Mouse (Mus musculus): ENCODE data around the gene Dzip1l. TPM values are rescaled to one million over a fixed set of nuclear protein-coding genes. Genes with fewer than 3 reads are reported as not detected.
A peak's percentile ranks its signal among the peaks of the same experiment; 100 is the strongest.
"Not testable (repeated sequence)": the region's sequence is repeated elsewhere in the genome, so short reads cannot be mapped to it uniquely, and the experiment has no call there.

Dzip1l gene
- polyA plus RNA-seq (2017; shearing (Covaris generic)), result not detected

DNA sequence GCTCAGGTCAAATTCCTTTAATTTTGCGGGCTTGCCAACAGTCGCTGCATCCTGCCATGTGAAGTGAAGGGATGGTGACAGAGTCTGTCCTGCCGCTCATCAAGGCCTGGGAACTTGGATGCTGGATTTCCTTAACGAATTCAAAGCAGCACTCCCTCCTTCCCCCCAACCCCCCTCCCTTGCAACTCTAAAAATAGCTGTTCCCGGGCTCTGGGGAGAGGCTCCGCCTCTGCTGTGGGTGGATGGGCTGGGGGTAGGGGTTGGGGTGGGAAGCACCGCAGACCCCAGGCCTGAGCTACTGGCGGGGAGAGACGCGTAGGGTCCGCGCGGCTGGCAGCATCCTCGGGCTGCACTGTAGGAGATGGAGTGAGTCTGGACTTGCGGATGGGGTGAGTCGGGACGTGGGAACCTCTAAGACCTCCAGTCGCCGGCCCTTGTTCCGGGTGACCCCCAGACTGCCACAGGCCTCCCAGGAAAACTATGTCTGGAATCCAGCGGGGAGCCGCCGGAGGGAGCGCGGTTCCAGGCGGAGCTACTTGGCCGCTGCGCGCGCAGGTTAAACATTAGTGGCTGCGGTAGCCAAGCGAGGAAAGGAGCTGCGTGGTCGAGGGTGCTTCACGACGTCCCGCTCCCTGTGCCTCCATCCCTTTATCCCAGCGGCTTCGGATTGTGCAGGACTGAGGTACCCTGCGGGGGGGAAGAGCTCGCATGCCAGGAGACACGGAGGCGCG is at the start of gene Dzip1l:
Gene Dzip1l, plus strand, starts transcription at position 216 of the 731 bp plus-strand sequence.
- no peak for ATAC-seq

DNA sequence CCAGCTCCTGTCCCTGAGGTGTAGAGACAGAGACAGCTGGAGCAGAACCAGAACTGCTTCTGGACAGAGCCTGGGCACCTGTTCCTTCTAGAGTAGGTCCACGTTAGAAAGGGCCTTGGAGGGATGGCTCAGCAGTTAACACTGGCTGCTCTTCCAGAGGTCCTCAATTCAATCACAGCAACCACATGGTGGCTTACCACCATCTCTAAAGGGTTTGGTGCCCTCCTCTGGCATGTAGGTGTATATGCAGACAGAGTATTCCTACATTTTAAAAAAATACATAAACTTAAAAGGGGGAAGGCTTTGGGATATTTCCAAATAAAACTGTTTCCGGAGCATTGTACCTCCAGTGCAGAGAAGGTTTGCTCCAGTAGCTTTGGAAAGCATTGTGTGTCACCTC is 48.6 kb upstream of the Dzip1l start:
- ATAC-seq, result peak; percentile 58

DNA sequence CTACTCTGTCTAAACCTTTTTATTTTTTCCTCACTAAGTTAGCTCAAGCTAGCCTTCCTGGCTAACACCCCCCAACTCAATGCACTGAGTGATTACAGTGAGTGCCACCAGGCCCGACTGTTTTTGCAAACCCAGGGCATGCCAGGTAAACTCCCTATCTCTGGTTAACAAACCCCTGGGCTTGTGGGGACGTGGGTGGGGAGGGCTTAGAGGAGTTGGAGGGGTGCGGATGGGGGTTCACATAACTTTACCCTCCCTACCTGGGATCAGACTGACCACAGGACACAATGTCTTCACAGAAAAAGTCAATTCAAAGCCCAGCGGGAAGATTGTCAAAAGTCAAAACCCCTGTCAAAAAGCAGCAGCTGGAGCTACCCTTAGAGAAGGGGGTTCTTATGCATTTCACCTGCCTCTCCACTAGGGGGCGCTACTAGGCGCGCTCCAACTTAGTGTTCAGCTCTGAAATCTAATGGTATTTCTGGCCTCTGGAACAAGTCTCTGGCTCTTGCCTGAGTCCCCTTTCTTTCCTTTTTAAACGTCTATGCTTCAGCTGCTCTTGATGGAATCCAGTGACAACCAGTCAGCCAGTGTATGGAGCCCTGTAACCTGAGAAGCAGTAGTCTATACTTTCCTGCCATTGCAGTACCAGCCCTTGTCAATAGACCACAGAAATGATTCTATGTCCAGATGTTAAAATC is 41.6 kb upstream of the Dzip1l start:
- ATAC-seq, result peak; percentile 48

DNA sequence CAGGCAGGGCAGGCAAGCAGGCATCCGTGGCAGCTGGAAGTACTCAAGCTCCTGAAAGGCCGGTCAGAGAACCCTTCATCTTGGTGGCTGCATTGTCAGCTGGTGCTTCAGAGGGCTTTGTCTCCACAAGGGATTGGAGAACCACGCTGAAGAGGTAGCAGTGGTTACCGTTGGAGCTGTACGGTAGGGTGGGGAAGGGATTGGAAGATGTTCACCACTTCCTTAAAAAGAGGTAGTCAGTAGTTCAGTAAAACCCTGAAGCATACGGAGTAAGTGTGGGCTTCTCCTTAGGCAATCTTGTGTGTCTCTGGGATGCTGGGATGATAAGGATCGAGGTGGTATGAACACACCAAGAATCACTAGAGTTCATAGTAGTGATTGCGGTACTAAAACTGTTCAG is 38.2 kb upstream of the Dzip1l start:
- ATAC-seq, result no peak

DNA sequence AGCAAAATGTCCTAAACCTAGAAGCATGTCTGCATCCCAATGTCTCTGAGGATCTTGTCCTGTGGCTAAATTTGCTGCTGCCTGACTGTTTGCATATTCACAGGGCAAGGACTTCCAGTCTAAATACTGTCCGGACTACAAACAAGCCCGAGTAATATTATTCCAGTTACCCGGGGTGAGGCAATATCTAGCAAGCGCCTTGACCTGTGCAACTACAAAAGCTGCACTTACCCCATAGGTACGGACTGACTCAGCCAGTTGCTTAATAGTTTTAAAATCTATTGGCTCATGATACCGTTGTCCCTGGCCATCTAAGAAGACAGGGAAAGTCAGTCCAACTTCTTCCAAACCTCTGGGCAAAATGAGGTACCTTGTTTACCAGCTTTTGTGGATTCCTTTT is 30.2 kb upstream of the Dzip1l start:
- ATAC-seq, result not testable (repeated sequence)

DNA sequence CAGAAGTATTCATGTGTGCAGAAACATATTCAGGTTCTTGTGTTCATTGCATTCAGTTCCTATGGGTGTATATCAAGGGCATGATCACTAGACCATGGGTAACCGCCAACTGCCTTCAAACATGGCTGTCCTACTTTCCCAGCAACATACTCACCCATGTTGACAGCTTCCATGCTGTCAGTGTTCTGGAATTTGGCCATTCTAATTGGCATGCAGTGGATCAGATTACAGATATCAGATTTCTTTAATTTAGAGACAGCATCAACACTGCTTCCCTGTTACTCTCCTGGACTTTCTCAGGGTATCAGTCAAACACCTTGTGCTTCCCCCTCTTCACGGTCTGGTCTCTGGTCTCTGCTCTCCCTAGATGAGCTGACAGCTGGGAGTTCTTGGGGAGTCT is 25.7 kb upstream of the Dzip1l start:
- no peak for ATAC-seq

DNA sequence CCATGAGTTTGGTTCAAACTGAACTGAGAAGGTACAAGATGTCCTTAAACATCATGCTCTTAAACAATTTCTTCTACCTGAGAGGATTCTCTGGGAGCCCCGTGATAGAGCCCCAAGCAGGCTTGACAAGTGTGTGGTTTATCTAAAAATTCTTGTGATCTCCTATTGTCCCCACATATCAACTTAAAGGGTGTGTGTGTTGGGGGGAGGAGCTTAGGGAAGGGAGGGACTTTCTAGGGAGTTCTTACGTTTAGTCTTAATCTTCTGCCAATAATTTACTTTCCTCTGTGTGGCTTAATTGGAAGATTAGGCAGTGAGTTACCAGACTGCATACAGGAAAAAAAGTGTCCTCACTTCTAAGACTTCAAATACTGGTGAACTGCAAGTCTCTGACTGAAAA is 17.1 kb upstream of the Dzip1l start, which contains the start of gene A4gnt:
Gene A4gnt, plus strand, starts transcription at position 301 of the 400 bp plus-strand sequence.
- no peak for ATAC-seq

DNA sequence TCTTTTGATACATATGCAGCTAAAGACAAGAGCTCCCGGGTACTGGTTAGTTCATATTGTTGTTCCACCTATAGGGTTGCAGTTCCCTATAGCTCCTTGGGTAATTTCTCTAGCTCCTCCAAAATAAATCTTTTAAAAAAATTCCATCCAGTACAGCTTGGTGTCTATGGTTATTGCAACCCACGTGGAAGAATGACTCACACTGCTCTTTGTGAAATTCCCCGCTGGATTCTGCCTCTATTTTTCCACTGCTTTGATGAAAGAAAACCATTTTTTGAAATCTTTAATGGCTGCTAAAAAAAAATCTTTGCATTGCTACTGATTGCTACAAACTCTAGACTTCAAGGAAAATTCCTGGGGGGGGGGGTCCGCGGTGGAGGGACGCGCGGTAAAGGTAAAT is 9.6 kb upstream of the Dzip1l start:
- no peak for ATAC-seq

DNA sequence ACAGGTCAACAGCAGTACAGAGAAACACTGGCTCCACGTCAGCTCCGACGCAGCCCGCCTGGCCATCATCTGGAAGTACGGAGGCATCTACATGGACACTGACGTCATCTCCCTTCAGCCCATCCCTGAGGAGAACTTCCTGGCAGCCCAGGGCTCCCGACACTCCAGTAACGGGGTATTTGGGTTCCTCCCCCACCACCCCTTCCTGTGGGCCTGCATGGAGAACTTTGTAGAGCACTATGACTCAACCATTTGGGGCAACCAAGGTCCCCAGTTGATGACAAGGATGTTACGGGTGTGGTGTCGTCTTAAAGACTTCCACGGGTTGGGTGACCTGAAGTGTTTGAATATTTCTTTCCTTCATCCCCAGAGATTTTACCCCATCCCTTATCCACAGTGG is 9.1 kb upstream of the Dzip1l start:
- ATAC-seq, result no peak

DNA sequence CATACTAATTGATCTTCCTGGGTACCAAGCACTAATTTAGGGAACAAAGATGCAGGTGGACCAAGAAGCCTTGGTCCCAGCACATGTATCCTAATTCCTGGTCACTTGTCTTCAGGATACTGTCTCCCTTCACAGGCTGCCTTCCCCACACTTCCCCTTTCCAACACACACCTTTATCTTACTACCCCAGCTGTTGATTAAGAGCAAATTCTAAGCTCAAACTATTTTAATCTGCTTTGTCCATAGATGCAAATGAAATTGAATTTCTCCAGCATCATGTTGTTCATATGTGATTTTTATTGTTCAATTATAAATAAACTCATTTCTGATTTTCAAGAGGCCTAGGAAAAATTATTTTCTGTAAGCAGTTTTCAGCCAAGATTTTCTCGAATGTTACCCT is 7.3 kb upstream of the Dzip1l start:
- ATAC-seq, result no peak

DNA sequence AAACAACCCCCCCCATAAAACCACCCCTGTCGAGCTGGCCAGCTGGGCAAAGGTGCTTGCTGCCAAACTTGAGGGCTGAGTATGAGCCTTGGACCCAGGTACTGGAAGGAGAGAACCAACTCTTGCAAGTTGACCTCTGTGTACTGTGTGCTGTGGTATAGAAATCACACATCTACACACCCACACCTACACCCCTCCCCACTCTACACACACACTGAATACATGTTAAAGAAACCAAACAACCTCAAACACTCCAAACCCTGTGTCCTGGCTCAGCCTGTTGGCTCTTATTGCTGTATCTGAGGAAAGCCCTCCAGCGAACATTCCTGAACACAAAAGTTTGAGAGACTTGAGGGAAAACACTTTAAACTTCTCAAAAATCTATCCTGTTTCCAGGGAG is 6.3 kb upstream of the Dzip1l start:
- ATAC-seq, result no peak

DNA sequence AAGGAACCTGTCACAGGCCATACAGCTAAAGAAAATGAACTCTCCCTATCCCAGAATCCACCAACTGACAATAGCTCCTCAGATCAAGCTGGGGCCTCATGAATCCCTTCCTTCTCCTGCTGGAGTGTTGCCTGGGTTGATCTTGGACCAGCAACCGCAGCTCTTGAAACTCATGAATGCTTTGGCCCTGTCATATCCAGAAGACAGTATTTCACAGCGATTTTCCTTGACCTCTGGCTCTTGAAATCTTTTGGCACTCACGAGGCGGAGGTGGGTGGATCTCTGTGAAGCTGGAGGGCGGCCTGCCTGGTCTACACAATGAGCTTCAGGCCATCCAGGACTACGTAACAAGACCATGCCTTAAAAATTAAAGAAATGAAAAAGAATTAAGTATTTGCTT is 5.2 kb upstream of the Dzip1l start:
- no peak for ATAC-seq

DNA sequence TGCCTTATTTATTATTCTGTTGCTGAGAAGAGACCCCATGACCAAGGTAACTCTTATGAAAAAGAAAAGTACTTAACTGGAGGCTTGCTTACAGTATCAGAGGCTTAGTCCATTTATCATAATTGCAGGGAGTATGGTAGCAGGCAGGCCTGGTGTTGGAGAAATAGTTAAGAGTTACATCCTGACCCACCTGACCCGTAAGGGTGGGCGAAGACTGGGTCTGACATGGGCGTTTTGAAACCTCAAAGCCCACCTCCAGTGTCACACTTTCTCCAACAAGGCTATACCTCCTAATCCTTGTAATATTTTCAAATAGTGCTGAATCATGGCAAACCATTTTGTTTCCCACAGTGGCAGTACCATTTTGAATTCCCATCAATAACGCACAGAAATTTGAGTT is 715 bp upstream of the Dzip1l start:
- no peak for ATAC-seq

DNA sequence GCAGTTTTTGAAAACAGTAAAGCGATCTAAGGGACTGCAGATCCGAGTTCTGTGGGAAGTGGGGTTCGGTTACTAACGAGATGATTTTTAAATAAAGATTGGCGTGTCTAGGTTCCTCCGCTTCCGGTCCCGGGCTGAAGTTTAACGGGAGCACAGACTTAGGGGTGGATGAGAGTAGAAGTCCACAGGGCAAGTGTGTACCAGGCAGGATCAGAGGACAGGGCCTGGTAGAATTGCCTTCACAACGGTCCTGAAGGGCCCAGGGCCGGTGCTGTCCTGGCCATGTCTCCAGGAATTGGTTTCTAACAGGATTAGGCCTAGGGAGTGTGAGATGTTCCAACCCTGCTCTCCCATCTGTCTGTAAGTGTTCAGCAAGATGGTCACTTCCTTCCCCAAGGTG is 775 bp downstream of the Dzip1l start:
- no peak for ATAC-seq

DNA sequence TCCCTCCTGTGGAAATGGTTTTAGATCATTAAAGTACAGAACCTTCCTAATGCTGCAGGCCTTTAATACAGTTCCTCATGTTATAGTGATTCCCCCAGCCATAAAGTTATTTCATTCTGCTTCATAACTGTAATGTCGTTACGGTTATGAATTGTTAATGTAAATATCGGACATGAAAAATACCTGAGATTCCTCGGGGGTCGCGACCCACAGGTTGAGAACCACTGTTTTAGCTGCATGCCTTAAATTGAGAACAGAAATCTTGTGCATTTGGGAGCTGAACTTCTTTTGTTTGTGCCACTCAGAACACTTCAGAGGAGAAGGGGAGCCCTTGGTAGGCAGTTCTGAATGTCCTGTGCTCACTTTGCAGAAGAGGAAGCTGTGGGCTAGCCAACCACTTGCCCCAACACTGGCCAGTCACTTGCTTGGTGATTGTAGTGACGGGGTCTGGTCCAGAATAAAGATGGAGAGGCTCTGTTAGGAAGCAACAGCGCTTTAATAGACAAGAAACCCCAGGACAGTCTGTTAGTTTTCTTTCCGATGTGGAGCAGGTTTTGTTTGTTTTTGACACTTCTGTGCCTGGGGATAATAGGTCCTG is 1.3 kb downstream of the Dzip1l start:
- ATAC-seq, result no peak

DNA sequence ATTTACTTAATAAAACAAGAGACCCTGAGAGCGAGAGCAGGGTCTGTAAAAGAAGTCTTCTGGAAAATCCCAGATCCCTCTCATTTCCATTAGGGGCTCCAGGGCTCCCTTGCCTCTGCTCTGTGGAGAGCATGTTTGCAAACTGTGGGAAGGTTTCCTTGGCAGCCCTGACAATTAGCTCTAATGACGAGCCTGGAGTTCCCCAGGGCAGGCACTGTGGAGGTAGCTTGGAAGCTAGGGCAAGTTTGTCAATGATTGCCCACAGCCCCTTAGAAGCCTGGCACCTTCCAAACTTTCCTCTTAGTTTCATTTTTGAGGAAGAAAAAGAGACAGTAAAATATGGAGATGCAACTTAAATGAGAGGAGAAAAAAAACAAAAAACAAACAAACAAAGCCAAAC is 2.5 kb downstream of the Dzip1l start:
- ATAC-seq, result no peak

DNA sequence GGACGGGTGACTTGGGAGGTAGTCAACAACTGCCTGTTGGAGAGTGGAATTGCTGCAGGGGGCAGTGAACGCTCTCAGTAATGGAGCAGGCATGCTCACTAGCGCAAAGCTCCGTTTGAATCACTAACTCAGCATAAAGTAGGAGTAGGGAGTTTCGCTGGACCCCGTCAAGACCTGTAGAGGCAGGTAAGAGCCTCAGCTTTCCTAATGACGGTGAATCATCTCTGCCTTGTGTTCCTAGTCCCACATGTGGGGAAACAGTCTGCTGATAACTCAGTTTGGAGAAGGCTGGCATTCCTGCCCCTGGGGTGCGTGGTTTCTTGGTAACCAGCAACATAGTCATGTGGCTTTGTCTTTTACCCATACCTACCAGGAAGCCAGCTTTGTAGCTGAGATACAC is 3.0 kb downstream of the Dzip1l start:
- no peak for ATAC-seq

DNA sequence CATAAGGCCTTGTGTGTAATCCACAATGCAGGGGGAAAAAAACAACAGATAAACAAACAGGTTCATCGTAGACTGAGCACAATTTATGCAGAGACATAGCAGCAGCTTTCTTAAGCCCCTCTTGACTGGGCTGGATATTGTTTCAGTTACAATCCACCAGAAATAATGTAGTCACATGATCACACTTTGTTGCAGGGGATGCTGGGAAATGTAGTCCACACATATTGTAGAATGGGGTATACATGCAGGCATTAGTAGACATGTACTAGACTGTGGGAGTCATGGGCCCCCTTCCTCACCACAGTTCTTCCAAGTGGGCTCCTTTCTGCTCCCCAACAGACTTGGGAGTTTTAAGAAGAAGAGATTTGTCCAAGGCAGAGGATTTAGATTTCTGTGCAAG is 7.5 kb downstream of the Dzip1l start:
- ATAC-seq, result no peak

DNA sequence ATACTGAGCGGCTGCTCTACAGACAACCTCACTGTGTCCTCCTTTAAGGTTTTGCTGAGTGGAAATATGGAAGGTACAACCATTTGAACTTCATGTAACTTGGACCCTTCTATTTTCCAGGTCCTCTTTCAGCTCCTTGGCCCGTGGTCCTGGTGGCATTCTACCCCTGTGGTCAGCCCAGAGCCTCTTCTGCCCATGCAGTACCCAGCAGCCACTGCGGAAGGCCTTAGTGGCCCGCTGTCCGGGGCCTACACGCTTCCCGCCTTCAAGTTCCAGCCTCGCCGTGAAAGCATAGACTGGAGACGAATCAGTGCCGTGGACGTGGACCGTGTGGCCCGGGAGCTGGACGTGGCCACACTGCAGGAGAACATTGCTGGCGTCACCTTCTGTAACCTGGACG is 7.9 kb downstream of the Dzip1l start:
- ATAC-seq, result no peak

DNA sequence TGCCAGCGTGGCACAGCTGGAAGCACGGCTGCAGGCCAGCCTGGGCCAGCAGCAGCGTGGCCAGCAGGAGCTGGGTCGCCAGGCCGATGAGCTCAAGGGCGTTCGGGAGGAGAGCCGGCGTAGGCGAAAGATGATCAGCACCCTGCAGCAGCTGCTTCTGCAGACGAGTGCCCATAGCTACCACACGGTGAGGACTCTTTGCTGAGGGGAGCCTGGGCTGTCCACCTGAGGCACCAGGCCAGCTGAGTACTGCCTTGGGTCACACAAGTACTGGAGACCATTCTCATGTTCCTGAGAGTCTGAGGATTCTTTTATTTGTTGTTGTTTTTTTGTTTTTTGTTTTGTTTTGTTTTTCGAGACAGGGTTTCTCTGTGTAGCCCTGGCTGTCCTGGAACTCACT is 8.4 kb downstream of the Dzip1l start:
- ATAC-seq, result no peak

DNA sequence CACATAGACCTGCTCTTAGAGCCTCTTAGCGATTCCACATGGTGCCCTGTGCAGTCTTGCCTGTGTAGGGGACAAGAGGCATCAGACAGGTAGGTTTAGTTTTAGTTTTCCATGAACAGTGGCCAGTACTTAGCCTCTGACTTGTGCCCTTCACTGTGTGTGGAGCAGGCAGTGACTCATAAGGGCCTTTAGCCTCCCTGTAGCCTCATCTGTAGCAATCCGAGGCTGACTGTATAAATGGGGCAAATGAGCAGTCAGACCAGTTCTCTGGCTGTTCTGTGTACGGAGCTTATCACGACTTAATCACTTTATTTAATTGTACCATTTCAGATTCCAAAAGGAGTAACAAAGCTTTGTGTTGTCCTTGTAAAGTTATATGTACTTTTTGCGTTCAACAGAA is 10.7 kb downstream of the Dzip1l start:
- ATAC-seq, result no peak

DNA sequence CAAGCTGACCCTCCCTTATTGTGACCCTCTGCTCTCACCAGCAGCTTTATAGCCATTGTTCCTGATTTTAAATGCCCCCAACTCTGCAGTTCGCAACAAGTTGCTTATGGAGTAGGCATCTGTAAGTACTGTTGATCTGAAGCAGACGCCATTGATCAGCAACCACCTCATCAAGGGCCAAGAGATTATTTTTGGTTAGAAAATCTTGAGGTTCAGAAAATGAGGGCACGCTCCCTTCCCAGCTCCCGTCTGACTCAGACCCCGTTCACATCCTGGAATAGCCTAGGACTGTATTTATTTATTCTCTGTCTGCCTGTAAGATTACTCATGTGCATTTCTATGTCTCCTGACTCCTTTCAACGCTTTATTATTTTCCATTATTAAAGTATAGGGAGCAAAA is 16.1 kb downstream of the Dzip1l start:
- ATAC-seq, result no peak

DNA sequence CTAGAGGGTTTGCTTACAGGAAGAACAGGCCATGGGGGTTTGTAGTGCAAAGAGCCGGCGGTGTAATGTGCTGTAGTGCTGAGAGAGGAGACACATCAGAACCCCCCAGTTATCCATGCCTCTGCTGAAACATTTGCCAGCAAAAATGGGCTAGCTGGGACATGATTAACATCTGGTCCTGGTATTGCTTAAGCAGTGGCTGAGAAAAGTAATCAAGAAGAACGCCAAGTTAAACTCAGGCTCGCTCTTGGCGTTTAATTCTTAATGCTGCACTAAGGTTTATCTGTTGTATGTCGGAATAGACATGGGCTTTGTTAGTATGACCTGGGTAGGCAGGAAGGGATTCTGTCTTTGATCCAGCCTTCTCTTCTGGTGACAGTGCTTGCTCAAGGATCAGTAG is 16.8 kb downstream of the Dzip1l start:
- no peak for ATAC-seq

DNA sequence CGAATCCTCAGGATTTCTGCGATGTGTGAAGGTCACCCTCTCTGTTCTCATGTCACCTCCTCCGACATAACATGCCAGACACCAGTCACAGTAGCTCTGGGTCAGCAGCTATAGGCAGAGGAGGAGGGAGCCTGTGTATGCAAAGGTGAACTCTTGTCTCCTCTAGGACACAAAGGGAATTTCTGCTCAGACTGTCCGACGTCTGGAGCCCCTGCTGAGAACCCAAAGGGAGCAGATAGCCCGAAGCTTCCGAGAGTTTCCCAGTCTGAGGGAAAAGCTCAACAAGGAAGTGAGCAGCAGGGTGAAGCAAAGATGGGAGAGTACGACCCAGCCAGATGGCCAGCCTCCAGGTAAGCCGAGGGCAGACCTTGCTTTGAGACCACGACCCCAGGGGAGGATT is 31.5 kb downstream of the Dzip1l start:
- ATAC-seq, result no peak

Measured in inflammation-experienced regulatory T-cells, adult 6 months (primary cell).